Mouse (Mus musculus) hindbrain, embryonic 11.5 days (tissue): Measurements from ENCODE around the gene Gm29427. TPM values are rescaled to one million over a fixed set of nuclear protein-coding genes. Genes with fewer than 3 reads are reported as not detected.

ENCODE experiments used
- ATAC-seq: fragments of 200-750 bp; cut with Nextera tagmentation; 2 replicates; pipeline ENCODE4 v1.8.0; 2017; ENCODE audit warnings: mild to moderate bottlenecking, moderate TSS enrichment, moderate library complexity; ENCODE audit not compliant: low FRiP score
- DNase-seq: peaks from one replicate; pipeline ENCODE4 v3.0.0-alpha.2; 2015; ENCODE audit warnings: low spot score
- H3K27ac ChIP-seq: fragments of 300-500 bp; sonication (generic); 2 replicates; pipeline ENCODE4 v1.5.1; 2014; ENCODE audit warnings: mild to moderate bottlenecking, low read depth, low read length
- H3K27me3 ChIP-seq: fragments of 300-500 bp; sonication (generic); 2 replicates; pipeline ENCODE4 v1.6.1; 2014; ENCODE audit warnings: mild to moderate bottlenecking, low read length, moderate library complexity, mixed read lengths; ENCODE audit not compliant: control insufficient read depth, insufficient read depth
- H3K36me3 ChIP-seq: fragments of 300-500 bp; sonication (generic); 2 replicates; pipeline ENCODE4 v1.6.1; 2014; ENCODE audit warnings: mild to moderate bottlenecking, low read length, moderate library complexity, mixed read lengths; ENCODE audit not compliant: control insufficient read depth, insufficient read depth
- H3K4me1 ChIP-seq: fragments of 300-500 bp; sonication (generic); replicated peaks from 2 replicates; pipeline ENCODE4 v1.6.1; 2014; ENCODE audit warnings: low read length, mixed read lengths; ENCODE audit not compliant: control insufficient read depth, insufficient read depth
- H3K4me2 ChIP-seq: fragments of 300-500 bp; sonication (generic); replicated peaks from 2 replicates; pipeline ENCODE4 v1.6.1; 2014; ENCODE audit warnings: mild to moderate bottlenecking, low read depth, low read length
- H3K4me3 ChIP-seq: fragments of 300-500 bp; sonication (generic); 2 replicates; pipeline ENCODE4 v1.5.1; 2014; ENCODE audit warnings: low read depth, low read length
- H3K9ac ChIP-seq: fragments of 300-500 bp; sonication (generic); 2 replicates; pipeline ENCODE4 v1.6.1; 2014; ENCODE audit warnings: low read depth, low read length
- H3K9me3 ChIP-seq: fragments of 300-500 bp; sonication (generic); 2 replicates; pipeline ENCODE4 v1.6.1; 2016; ENCODE audit warnings: low read length; ENCODE audit not compliant: control insufficient read depth
- WGBS: fragments of 180-500 bp; shearing (Covaris S2); extraction: QIAGEN DNeasy Blood & Tissue Kit; methylation state at CpG from one replicate; pipeline ENCODE4 v1.1.7; 2014; 5-methylcytosine and 5-hydroxymethylcytosine counted together
- polyA plus RNA-seq: library from polyadenylated mRNA; unstranded; fragments of >200 nt; fragmentation: Nextera tagmentation; extraction: Ambion mirVana; gene quantifications from 2 replicates; pipeline ENCODE4 v1.2.1, GENCODE M21; 2014

Gm29427 gene
- polyA plus RNA-seq, 1 experiment from 2014 or later = not detected

GRCm38 (mm10) chr1:130743775-130744174 is 28.2 kb upstream of the Gm29427 start:
- Histone ChIP-seq H3K27ac (no peak overlapping the region), H3K9ac (no peak overlapping the region), H3K4me2 (no peak overlapping the region), H3K4me3 (no peak overlapping the region), H3K4me1 (no peaks in the 10 kb centered on the region), H3K36me3 (no peaks in the 10 kb centered on the region), H3K27me3 (no peaks in the 10 kb centered on the region), H3K9me3 (no peaks in the 10 kb centered on the region)
- no peak for ATAC-seq
- DNase-seq = no peak
- 100% methylated on average over 1 of the region's 1 CpGs for WGBS

- no peak overlapping the region for H3K9ac ChIP-seq
- H3K4me3 ChIP-seq = no peak overlapping the region
- H3K36me3 ChIP-seq = no peaks in the 10 kb centered on the region
- H3K4me1 ChIP-seq = no peaks in the 10 kb centered on the region
- no peaks in the 10 kb centered on the region for H3K9me3 ChIP-seq
- H3K27me3 ChIP-seq = no peaks in the 10 kb centered on the region
- no peak overlapping the region for H3K4me2 ChIP-seq
- ATAC-seq = no peak
- H3K27ac ChIP-seq = no peak overlapping the region
- DNase-seq = no peak
- WGBS = 87% methylated on average over 7 of the region's 7 CpGs
Observed at GRCm38 (mm10) chr1:130742201-130742600, 26.6 kb upstream of the Gm29427 start.

GRCm38 (mm10) chr1:130740781-130741720 is 25.5 kb upstream of the Gm29427 start:
- DNase-seq (no peak), ATAC-seq (peak; percentile 67; the same call in 1 of the 2 replicates)
- peak overlapping the region; percentile 24; the same call in 1 of the 2 replicates for H3K27ac ChIP-seq
- no peaks in the 10 kb centered on the region for H3K27me3 ChIP-seq
- H3K36me3 ChIP-seq = no peaks in the 10 kb centered on the region
- no peak overlapping the region for H3K9ac ChIP-seq
- H3K9me3 ChIP-seq = no peaks in the 10 kb centered on the region
- WGBS = 50% methylated on average over 15 of the region's 15 CpGs
- no peak overlapping the region; the same call in 1 of the 2 replicates for H3K4me2 ChIP-seq
- H3K4me3 ChIP-seq = no peak overlapping the region
- H3K4me1 ChIP-seq = no peaks in the 10 kb centered on the region

DNA sequence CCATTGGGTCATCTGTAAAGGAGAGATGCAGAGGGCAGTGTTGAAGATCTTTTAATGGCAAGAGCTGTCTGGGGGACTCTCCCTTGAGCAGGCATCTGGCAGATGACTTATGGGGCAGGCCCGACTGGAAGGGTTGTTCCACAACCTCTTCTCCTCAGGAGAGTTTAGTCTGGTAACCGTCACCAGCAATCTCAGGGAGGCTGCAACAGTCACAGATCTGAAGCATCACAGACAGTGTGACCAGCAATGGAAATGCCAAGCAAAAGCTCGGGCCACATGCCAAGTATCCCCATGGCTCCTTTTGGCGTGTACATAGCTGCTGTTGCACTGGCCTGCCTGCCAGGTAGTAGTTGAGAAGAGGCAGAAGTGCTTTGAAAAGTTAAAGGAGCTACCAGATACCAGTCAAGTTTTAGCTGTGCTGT is 24.6 kb upstream of the Gm29427 start:
- Histone ChIP-seq H3K4me2 (no peak overlapping the region), H3K4me1 (no peaks in the 10 kb centered on the region), H3K4me3 (no peak overlapping the region), H3K9me3 (no peaks in the 10 kb centered on the region), H3K9ac (no peak overlapping the region), H3K36me3 (no peaks in the 10 kb centered on the region), H3K27me3 (no peaks in the 10 kb centered on the region), H3K27ac (no peak overlapping the region)
- ATAC-seq (no peak), DNase-seq (no peak)
- 69% methylated on average over 4 of the region's 4 CpGs for WGBS

- Histone ChIP-seq H3K4me1 (no peaks in the 10 kb centered on the region), H3K36me3 (no peaks in the 10 kb centered on the region), H3K4me3 (no peak overlapping the region), H3K27ac (no peak overlapping the region), H3K9me3 (no peaks in the 10 kb centered on the region), H3K9ac (no peak overlapping the region), H3K27me3 (no peaks in the 10 kb centered on the region), H3K4me2 (no peak overlapping the region)
- ATAC-seq = no peak
- WGBS = 78% methylated on average over 3 of the region's 3 CpGs
- DNase-seq = no peak
Observed at GRCm38 (mm10) chr1:130739636-130740035, 24.0 kb upstream of the Gm29427 start.

DNA sequence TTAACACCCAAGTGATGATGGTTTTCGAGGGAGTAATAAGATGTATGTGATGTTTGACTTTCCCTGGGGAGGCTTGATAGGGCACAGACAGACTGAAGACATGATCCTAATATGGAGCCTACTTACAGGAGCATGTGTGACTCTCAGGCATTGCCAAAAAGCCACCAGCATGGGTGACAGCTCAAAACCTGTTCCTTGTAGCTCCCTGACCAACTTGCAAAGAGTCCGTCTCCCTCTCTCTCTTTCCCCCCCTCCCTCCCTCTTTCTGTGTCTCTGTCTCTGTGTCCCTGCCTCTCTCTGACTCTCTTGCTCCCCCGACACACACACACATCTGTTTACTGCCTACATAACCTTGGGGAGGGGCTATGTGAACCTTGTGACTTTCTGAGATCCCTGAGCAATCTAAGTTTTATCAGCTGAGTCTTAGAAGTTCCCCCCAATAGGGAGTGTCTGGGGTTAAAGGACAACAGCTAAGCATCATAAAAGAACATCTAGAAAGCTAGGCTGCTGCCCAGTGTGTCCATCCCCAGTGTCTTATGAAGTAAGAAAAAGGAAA is 23.0 kb upstream of the Gm29427 start:
- no peak for DNase-seq
- Histone ChIP-seq H3K9ac (no peak overlapping the region), H3K4me1 (no peaks in the 10 kb centered on the region), H3K36me3 (no peaks in the 10 kb centered on the region), H3K27ac (no peak overlapping the region), H3K4me2 (no peak overlapping the region), H3K27me3 (no peaks in the 10 kb centered on the region), H3K9me3 (no peaks in the 10 kb centered on the region), H3K4me3 (no peak overlapping the region)
- no peak for ATAC-seq
- WGBS = 87% methylated on average over 3 of the region's 3 CpGs

DNA sequence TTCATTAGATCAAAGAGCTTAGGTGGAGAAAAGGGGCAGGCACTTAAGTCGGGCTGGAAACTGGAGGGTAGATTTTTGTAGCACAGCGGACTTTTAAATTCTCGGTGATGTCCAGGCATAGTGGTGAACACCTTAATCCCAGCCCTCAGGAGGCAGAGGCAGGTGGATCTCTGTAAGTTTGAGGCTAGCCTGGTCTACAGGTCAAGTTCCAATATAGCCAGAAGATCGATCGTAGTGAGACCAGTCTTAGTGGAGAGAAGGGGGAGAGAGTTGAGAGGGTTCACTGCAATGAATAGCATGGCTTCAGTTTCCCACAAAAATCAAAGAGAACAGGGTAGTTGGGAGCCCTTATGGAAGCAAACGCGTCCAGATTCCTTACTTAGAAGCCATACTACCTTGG is 22.3 kb upstream of the Gm29427 start:
- Histone ChIP-seq H3K27ac (no peak overlapping the region), H3K9ac (no peak overlapping the region), H3K4me3 (no peak overlapping the region), H3K4me1 (no peaks in the 10 kb centered on the region), H3K36me3 (no peaks in the 10 kb centered on the region), H3K4me2 (no peak overlapping the region), H3K27me3 (no peaks in the 10 kb centered on the region), H3K9me3 (no peaks in the 10 kb centered on the region)
- ATAC-seq (no peak), DNase-seq (no peak)
- 88% methylated on average over 7 of the region's 7 CpGs for WGBS

- H3K36me3 ChIP-seq = no peaks in the 10 kb centered on the region
- H3K27me3 ChIP-seq = no peaks in the 10 kb centered on the region
- 30% methylated on average over 11 of the region's 11 CpGs for WGBS
- no peak overlapping the region for H3K27ac ChIP-seq
- DNase-seq (no peak), ATAC-seq (peak; percentile 49; the same call in 1 of the 2 replicates)
- H3K4me1 ChIP-seq = no peaks in the 10 kb centered on the region
- no peak overlapping the region for H3K4me2 ChIP-seq
- no peaks in the 10 kb centered on the region for H3K9me3 ChIP-seq
- H3K4me3 ChIP-seq = no peak overlapping the region
- H3K9ac ChIP-seq = no peak overlapping the region
Observed at GRCm38 (mm10) chr1:130737411-130737881, 21.8 kb upstream of the Gm29427 start.
